Mouse (Mus musculus) CD8-positive naive resting alpha-beta T cell, adult 2 months (primary cell): ENCODE data around the gene Tyw1.
A peak's percentile ranks its signal among the peaks of the same experiment; 100 is the strongest.

Experiments
- DNase-seq, 2 experiments: peaks; one replicate each; pipeline ENCODE4 v3.0.0; 2022; ENCODE audit warnings: low read depth in 2 of 2, low spot score in 2 of 2

Gene Tyw1

GRCm38 (mm10) chr5:130264433-130265005 lies 9.1 kb downstream of the Tyw1 start:
- no peak for DNase-seq

GRCm38 (mm10) chr5:130266651-130267050 lies 11.2 kb downstream of the Tyw1 start:
- peak; percentile 38 to 49 for DNase-seq

- DNase-seq: peak in 1 of 2 experiments; percentile 24
These were observed 11.9 kb downstream of the Tyw1 start for GRCm38 (mm10) chr5:130267316-130267715.

GRCm38 (mm10) chr5:130268976-130269375 lies 13.6 kb downstream of the Tyw1 start:
- DNase-seq: no peak

- no peak for DNase-seq
These were observed 16.9 kb downstream of the Tyw1 start for GRCm38 (mm10) chr5:130272344-130272743.

GRCm38 (mm10) chr5:130273046-130273445 lies 17.6 kb downstream of the Tyw1 start:
- no peak for DNase-seq

- DNase-seq: no peak
These were observed 20.1 kb downstream of the Tyw1 start for GRCm38 (mm10) chr5:130275509-130275908.

GRCm38 (mm10) chr5:130278011-130278472 lies 22.6 kb downstream of the Tyw1 start:
- no peak for DNase-seq

- DNase-seq: no peak
These were observed 27.8 kb downstream of the Tyw1 start for GRCm38 (mm10) chr5:130283079-130283732.

- DNase-seq: no peak
These were observed 32.7 kb downstream of the Tyw1 start for GRCm38 (mm10) chr5:130288106-130288505.

GRCm38 (mm10) chr5:130290242-130290641 lies 34.8 kb downstream of the Tyw1 start:
- DNase-seq: no peak

GRCm38 (mm10) chr5:130290775-130291174 lies 35.4 kb downstream of the Tyw1 start:
- DNase-seq: no peak

- no peak for DNase-seq
These were observed 37.6 kb downstream of the Tyw1 start for GRCm38 (mm10) chr5:130292976-130293375.

GRCm38 (mm10) chr5:130293941-130294340 lies 38.5 kb downstream of the Tyw1 start:
- no peak for DNase-seq

- DNase-seq: no peak
These were observed 39.2 kb downstream of the Tyw1 start for GRCm38 (mm10) chr5:130294598-130294997.

GRCm38 (mm10) chr5:130296071-130296470 lies 40.7 kb downstream of the Tyw1 start:
- DNase-seq: no peak

- no peak for DNase-seq
These were observed 43.5 kb downstream of the Tyw1 start for GRCm38 (mm10) chr5:130298831-130299460.

- no peak for DNase-seq
These were observed 44.1 kb downstream of the Tyw1 start for GRCm38 (mm10) chr5:130299526-130299925.

GRCm38 (mm10) chr5:130303611-130304010 lies 48.2 kb downstream of the Tyw1 start:
- no peak for DNase-seq

GRCm38 (mm10) chr5:130307921-130308320 lies 52.5 kb downstream of the Tyw1 start:
- DNase-seq: no peak

GRCm38 (mm10) chr5:130310077-130310476 lies 54.7 kb downstream of the Tyw1 start:
- no peak for DNase-seq

GRCm38 (mm10) chr5:130310827-130311226 lies 55.4 kb downstream of the Tyw1 start:
- no peak for DNase-seq
